Mouse (Mus musculus) brown adipose tissue, adult 24 weeks (tissue): ENCODE measurements around the gene Olfr676. TPM values are rescaled to one million over a fixed set of nuclear protein-coding genes. Genes with fewer than 3 reads are reported as not detected.
"Not testable (repeated sequence)": the region's sequence is repeated elsewhere in the genome, so short reads cannot be mapped to it uniquely, and the experiment has no call there.

Experiments
- H3K27ac ChIP-seq: fragments of 200-500 bp; replicated peaks from 2 replicates; pipeline ENCODE4 v1.5.1; 2012; ENCODE audit warnings: low read depth, mild to moderate bottlenecking, low read length
- H3K4me1 ChIP-seq: fragments of 200-500 bp; 2 replicates; pipeline ENCODE4 v1.6.1; 2012; ENCODE audit warnings: low read length, mixed read lengths; ENCODE audit not compliant: control insufficient read depth, insufficient read depth, insufficient read length
- H3K4me3 ChIP-seq: fragments of 200-500 bp; 2 replicates; pipeline ENCODE4 v1.5.1; 2012; ENCODE audit warnings: low read depth, mild to moderate bottlenecking, low read length, moderate library complexity; ENCODE audit not compliant: insufficient read depth
- polyA plus RNA-seq: library from polyadenylated mRNA; stranded (reverse); fragments of >200 nt; gene quantifications from 2 replicates; pipeline ENCODE4 v1.2.4, GENCODE M21; 2012; ENCODE audit not compliant: missing spikeins, insufficient read depth, insufficient read length

Olfr676 gene
- polyA plus RNA-seq, result not detected in 2 replicates

- no peak within 1 kb of the TSS for H3K27ac ChIP-seq
- no peaks in the 10 kb centered on the region for H3K4me1 ChIP-seq
- no peak within 1 kb of the TSS for H3K4me3 ChIP-seq
Measured at GRCm38 (mm10) chr7:105032398-105032797, at the start of gene Olfr676. Olfr676 (plus strand) TSS chr7:105032698.

- Histone ChIP-seq H3K4me3 (no peak within 1 kb of the TSS), H3K4me1 (no peaks in the 10 kb centered on the region), H3K27ac (no peak within 1 kb of the TSS)
Measured at GRCm38 (mm10) chr7:105001929-105002328, 30.6 kb upstream of the Olfr676 start, which contains the start of gene Olfr672. Olfr672 (minus strand) TSS chr7:105002029.

DNA sequence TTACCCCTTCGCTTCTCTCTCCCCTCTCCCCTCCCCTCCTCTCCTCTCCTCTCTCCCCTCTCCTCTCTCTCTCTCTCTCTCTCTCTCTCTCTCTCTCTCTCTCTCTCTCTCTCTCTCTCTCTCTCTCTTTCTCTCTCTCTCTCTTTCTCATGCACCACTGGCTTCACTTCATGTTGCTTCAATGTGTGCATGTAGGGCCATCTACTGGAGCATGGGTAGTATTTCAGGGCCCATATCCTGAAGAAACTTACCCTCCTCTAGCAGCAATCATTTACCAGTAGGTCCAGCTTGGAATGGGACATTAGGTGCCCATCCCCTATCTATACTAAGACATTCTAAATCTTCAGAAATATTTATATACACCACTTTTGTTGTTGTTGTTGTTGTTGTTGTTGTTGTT is 10.0 kb upstream of the Olfr676 start:
- H3K4me3 ChIP-seq, result no peak overlapping the region
- no peak overlapping the region for H3K27ac ChIP-seq

GRCm38 (mm10) chr7:105028360-105028759 is 4.1 kb upstream of the Olfr676 start, which contains the start of gene Olfr675:
Olfr675 (minus strand) TSS chr7:105028460.
- no peak within 1 kb of the TSS for H3K27ac ChIP-seq
- no peaks in the 10 kb centered on the region for H3K4me1 ChIP-seq
- no peak within 1 kb of the TSS for H3K4me3 ChIP-seq

More for the DNA sequence above, 10.0 kb upstream of the Olfr676 start:
- H3K4me1 ChIP-seq, result no peaks in the 10 kb centered on the region

- H3K4me1 ChIP-seq, H3K4me3 ChIP-seq, H3K27ac ChIP-seq: not testable (repeated sequence)
Measured at GRCm38 (mm10) chr7:105033836-105034235, 1.3 kb downstream of the Olfr676 start.

GRCm38 (mm10) chr7:105058951-105059350 is 26.5 kb downstream of the Olfr676 start:
- Histone ChIP-seq H3K4me3 (no peak overlapping the region), H3K27ac (no peak overlapping the region), H3K4me1 (no peaks in the 10 kb centered on the region)

DNA sequence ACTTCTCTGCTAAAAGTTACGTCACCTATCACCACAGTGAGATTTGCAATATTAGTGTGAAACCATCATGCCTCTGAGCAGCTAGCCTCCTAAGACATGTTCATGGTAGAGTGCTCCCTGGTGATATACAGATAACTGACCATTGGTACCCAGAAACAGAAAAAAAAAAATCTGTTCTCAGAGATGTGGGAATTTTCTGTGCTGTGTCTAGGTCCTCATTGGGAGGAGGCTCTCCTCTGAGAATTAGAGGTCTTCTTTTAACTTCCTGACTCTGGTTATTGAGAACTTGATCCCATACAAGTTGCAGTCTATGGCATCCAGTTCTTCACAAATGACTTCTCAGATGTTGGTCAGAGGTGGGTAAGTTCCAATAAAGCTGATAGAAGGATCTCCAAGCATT is 31.7 kb downstream of the Olfr676 start, which contains the start of gene Olfr678:
TSS of gene Olfr678 (plus strand) at position 301 of the 400 bp plus-strand sequence.
- Histone ChIP-seq H3K4me1 (no peaks in the 10 kb centered on the region), H3K27ac (no peak within 1 kb of the TSS), H3K4me3 (no peak within 1 kb of the TSS)

DNA sequence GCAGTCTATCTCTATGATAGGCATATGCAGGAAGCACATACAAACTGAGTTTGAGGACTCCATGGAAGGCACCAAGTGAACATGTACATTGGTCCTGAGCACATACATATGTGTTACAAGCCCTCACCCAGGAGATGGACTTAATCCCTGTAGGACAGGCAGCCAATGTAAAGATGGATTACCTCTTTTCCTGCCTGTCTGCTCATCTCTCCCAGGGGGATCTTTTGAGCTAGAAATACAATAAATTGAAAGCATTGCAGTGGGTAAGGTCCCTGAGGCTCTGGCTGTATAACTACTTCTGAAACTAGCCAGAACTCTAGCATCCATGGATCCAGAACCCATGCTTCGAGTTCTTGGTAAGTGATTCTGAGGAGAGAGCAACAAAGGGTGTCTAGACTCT is 48.4 kb downstream of the Olfr676 start, which contains the start of gene Olfr679:
TSS of gene Olfr679 (plus strand) at position 301 of the 400 bp plus-strand sequence.
- no peaks in the 10 kb centered on the region for H3K4me1 ChIP-seq
- H3K4me3 ChIP-seq, result no peak within 1 kb of the TSS
- H3K27ac ChIP-seq, result no peak within 1 kb of the TSS

Other genes with a start within 250 kb of the Olfr676 start
- gene Usp17lb, start 190.1 kb upstream of the Olfr676 start, polyA plus RNA-seq, result not detected in 2 replicates
- gene Usp17la, start 175.7 kb upstream of the Olfr676 start, polyA plus RNA-seq, result not detected in 2 replicates
- gene Olfr665, start 154.7 kb upstream of the Olfr676 start, polyA plus RNA-seq, result not detected in 2 replicates
- gene Olfr666, start 136.7 kb upstream of the Olfr676 start, polyA plus RNA-seq, result not detected in 2 replicates
- gene Olfr667, start 111.2 kb upstream of the Olfr676 start, polyA plus RNA-seq, result not detected in 2 replicates
- gene Olfr668, start 104.6 kb upstream of the Olfr676 start, polyA plus RNA-seq, result not detected in 2 replicates
- not detected in 2 replicates for gene Olfr669, start 98.5 kb upstream of the Olfr676 start, polyA plus RNA-seq
- gene Olfr670, start 70.1 kb upstream of the Olfr676 start, polyA plus RNA-seq, result not detected in 2 replicates
- gene Olfr671, start 53.6 kb upstream of the Olfr676 start, polyA plus RNA-seq, result not detected in 2 replicates
- gene Olfr672, start 30.7 kb upstream of the Olfr676 start, polyA plus RNA-seq, result not detected in 2 replicates
- gene Olfr675, start 4.2 kb upstream of the Olfr676 start, polyA plus RNA-seq, result not detected in 2 replicates
- gene Olfr677, start 18.7 kb downstream of the Olfr676 start, polyA plus RNA-seq, result not detected in 2 replicates
- gene Olfr678, start 31.8 kb downstream of the Olfr676 start, polyA plus RNA-seq, result not detected in 2 replicates
- not detected in 2 replicates for gene Olfr679, start 48.5 kb downstream of the Olfr676 start, polyA plus RNA-seq
- not detected in 2 replicates for gene Olfr680-ps1, start 60.1 kb downstream of the Olfr676 start, polyA plus RNA-seq
- not detected in 2 replicates for gene Olfr681, start 84.1 kb downstream of the Olfr676 start, polyA plus RNA-seq
- not detected in 2 replicates for gene Olfr683, start 114.3 kb downstream of the Olfr676 start, polyA plus RNA-seq
- gene Olfr684, start 131.0 kb downstream of the Olfr676 start, polyA plus RNA-seq, result not detected in 2 replicates
- not detected in 2 replicates for gene Olfr685, start 153.3 kb downstream of the Olfr676 start, polyA plus RNA-seq
- gene Olfr686, start 174.8 kb downstream of the Olfr676 start, polyA plus RNA-seq, result not detected in 2 replicates